Mouse (Mus musculus) spleen, postnatal 14 days (tissue): ENCODE measurements around the gene Olfr1216.
"Not testable (repeated sequence)": the region's sequence is repeated elsewhere in the genome, so short reads cannot be mapped to it uniquely, and the experiment has no call there.

Source experiments
- DNase-seq, 2 experiments: peaks; one replicate each; pipeline ENCODE4 v3.0.0; 2021 to 2022; ENCODE audit warnings: low spot score in 2 of 2

Gene Olfr1216

DNA sequence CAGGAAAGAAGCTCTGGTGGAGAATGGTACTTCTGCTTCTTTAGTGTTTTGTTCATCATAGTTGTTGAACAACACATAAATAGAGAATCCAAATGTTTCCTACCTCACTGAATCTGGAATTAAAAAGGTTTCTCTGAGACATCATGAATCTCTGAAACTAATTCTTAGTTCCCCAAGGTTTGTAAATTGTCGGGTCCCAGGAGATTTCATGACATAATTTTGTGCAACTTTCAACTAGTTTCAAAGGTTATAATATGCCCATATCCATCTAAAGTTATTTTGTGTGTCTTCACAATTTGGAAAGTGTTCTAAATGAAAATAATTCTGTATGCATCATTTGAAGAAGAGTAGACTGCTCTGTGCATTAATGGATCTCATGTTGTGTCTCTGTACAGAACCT, at the start of gene Olfr1216:
TSS of gene Olfr1216 (minus strand) at position 101 of the 400 bp plus-strand sequence.
- no peak for DNase-seq

DNA sequence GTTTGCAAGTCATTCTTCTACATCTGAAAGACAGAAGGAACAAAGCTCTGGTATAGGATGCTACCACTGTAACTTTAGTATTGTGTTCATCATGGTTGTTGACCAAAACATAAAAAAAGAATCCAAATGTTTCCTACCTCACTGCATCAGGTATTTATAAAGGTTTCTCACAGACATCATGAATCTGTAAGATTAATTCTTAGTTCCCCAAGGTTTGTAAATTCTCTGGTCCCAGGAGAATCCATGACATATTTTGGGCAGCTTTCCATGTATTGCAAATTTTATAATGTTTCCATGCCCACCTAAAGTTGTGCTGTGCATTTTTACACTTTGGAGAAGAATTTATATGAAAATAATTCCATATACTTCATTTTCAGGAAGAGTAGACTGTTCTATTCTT, 42.9 kb upstream of the Olfr1216 start, which contains the start of gene Olfr1218:
TSS of gene Olfr1218 (minus strand) at position 101 of the 400 bp plus-strand sequence.
- no peak for DNase-seq

DNA sequence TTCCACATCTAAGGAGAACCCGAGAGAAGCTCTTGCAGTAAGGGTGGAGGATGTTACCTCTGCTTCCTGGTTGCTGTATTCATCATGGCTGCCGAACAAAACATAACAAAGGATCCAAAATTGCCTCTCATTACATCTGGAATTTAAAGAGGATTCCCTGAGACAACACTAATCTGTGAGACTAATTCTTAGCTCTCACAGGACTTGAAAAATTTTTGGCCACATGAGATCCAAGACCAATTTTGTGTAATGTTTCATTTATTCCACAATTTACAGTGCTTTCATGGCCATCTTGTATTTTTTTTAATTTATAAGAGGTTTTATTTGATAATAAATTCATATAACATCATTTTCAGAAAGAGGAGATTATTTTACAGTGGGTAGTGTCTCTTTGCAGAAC, 13.8 kb upstream of the Olfr1216 start, which contains the start of gene Olfr1217:
TSS of gene Olfr1217 (minus strand) at position 101 of the 400 bp plus-strand sequence.
- no peak for DNase-seq

DNA sequence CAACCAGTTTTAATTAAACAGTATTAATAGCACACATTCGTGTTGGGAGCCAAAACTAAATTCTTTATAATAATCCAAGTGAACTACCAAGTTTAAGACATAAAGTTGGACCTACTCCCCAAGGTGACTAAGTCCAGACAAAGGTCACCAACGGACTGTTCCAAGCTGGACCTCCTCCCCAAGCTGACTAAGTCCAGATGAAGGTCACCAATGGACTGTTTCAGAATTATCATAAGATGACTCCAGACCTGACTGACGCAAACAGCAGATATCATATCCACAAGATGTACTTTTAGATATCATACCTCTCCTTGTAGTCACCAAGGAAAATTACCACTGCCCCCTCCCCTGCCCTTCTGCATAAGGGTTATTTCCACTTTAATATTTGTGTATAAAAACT, 3.3 kb upstream of the Olfr1216 start:
- not testable (repeated sequence) for DNase-seq

DNA sequence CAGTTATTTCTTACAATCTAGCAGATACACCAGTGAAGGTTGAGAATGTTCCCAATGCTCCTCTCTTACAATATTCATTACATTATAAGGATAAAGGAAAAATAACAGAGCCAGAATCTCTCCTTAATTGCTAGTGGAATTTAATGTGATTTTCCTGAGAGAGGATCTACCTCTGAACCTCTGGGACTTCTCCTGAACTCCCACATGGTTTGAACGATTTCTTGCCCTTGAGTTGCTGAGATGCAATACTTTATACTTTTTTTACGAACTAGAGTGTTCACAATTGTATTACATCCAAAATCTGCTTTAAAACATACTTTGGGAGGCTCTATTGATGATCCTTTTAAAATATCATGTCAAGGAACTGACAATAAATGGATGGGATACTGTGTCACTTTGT, 11.3 kb downstream of the Olfr1216 start, which contains the start of gene Olfr1215:
TSS of gene Olfr1215 (minus strand) at position 101 of the 400 bp plus-strand sequence.
- DNase-seq = no peak

DNA sequence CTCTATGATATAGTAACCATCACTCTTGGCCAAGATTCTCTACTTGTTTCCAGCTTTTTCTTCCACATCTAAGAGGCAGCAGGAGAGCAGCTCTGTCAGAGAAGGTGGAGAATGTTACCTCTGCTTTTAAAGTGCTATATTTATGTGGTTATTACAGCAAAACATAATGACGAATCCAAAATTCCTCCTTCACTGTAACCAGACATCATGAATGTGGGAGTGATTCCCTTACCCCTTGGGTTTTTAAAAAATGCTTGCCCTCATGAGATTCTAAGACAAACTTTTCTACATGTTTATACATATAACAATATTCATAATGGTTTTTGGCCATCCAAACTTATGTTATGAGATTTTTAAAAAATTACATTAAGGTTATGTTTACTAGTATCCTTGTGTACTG, 25.6 kb downstream of the Olfr1216 start, which contains the start of gene Olfr1214:
TSS of gene Olfr1214 (minus strand) at position 101 of the 400 bp plus-strand sequence.
- no peak for DNase-seq

DNA sequence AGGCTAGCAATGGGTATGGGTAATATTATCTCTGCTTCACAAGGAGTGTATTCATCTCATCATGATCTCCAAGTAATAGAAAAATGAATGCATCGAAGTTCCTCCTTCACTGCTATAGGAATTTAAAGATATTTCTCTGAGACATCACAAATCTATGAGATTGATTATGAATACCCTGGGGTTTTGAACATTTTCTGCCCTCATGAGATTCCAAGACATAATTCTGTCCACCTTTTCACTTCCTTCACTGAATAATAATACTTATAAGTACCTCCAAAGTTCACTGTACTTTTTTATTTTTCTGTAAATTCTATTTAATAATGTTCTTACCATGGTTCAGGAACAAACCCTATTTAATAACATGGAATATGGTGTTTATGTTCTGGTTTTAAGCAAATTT, 38.0 kb downstream of the Olfr1216 start, which contains the start of gene Gm13762:
TSS of gene Gm13762 (minus strand) at position 101 of the 400 bp plus-strand sequence.
- no peak for DNase-seq
